Mouse (Mus musculus) thymus, postnatal 14 days (tissue): ENCODE results near the gene Krtap3-2.
"Not testable (repeated sequence)": the region's sequence is repeated elsewhere in the genome, so short reads cannot be mapped to it uniquely, and the experiment has no call there.

ENCODE experiments used
- DNase-seq: peaks from one replicate; pipeline ENCODE4 v3.0.0; 2021

Gene Krtap3-2

GRCm38 (mm10) chr11:99556753-99557152 lies at the start of gene Krtap3-2:
TSS of gene Krtap3-2 (minus strand) at chr11:99556853.
- no peak for DNase-seq

DNA sequence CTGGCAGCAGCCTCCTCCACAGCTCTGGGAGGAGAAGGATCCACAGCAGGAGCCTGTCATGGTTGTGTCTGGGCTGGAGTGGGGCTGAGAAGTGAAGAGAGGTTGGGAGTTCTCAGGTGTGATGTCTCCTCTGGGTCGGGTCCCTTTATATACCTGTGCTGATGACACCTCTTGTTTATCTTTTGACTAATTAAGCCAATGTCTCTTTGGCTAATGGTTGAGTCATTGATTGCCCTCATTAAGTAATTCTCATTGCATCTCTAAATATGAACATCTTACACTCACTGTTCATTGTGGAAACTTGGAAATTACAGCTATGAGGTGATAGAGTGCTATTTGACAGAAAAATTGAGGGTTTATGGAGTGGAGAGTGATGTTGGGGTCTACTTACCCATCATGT lies 46.6 kb upstream of the Krtap3-2 start, which contains the start of gene Gm11938:
Gm11938 (minus strand) TSS at position 101 of the 400 bp plus-strand sequence.
- not testable (repeated sequence) for DNase-seq

GRCm38 (mm10) chr11:99597742-99598141 lies 41.1 kb upstream of the Krtap3-2 start, which contains the start of gene Krtap9-3:
TSS of gene Krtap9-3 (minus strand) at chr11:99598105.
- not testable (repeated sequence) for DNase-seq

GRCm38 (mm10) chr11:99590981-99591380 lies 34.3 kb upstream of the Krtap3-2 start, which contains the start of gene Krtap1-3:
TSS of gene Krtap1-3 (minus strand) at chr11:99591339.
- no peak for DNase-seq

DNA sequence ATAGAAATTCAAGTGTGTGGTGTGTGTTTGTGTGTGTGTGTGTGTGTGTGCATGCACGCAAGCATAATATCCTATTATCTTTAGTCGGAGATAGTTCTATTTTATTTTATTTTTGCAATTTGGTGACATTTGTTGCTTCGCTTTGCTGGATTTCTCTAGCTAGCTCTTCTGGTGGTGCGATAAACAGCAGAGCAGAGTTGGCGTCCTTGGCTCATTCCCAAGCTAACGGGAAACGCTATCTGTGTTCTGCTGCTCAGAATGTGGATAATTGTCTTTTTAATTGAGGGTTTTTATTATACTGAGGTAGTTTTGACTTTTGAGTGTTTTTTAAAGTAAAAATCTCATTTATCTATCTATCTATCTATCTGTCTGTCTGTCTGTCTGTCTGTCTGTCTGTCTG lies 28.4 kb upstream of the Krtap3-2 start:
- no peak for DNase-seq

DNA sequence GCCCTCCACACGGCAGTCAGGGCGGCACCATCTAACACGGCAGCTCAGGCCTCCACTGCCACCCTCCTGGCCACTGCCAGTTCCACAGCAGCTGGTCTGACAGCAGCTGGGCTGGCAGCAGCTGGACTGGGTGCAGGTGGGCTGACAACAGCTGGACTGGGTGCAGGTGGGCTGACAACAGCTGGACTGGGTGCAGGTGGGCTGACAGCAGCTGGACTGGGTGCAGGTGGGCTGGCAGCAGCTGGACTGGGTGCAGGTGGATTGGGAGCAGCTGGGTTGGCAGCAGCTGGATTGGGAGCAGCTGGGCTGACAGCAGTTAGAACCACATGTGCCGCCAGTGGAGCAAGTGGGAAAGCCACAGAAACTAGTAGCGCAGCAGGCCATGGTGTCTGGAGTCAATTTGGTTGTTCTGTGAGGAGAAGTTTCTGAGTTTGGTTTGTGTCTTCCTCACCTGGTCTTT lies 26.6 kb upstream of the Krtap3-2 start, which contains the start of gene Krtap1-4:
Krtap1-4 (minus strand) TSS at position 410 of the 460 bp plus-strand sequence.
- no peak for DNase-seq

GRCm38 (mm10) chr11:99581564-99581963 lies 24.9 kb upstream of the Krtap3-2 start:
- DNase-seq = no peak

DNA sequence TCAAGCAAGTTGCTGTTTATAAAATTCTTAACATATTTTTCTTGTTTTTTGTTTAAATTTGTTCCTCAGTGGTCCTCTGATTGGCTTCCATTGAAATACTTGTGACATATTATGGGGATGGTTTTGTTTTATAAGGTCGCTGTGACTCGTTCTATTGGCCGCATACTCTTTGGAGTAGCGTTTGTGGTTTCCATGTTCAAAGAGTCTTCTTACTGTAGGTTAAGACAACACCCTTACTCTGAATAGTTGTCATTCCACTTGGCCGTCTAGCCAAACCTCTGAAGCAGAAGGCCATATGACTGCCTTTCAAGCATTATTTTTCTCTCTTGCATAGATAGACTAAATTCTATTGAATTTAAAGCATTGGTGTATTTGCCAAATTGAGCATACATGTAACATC lies 24.4 kb upstream of the Krtap3-2 start:
- no peak for DNase-seq

- no peak for DNase-seq
Measured at GRCm38 (mm10) chr11:99580636-99581035, 24.0 kb upstream of the Krtap3-2 start, which contains the start of gene Krtap1-5. TSS of gene Krtap1-5 (minus strand) at chr11:99581016.

DNA sequence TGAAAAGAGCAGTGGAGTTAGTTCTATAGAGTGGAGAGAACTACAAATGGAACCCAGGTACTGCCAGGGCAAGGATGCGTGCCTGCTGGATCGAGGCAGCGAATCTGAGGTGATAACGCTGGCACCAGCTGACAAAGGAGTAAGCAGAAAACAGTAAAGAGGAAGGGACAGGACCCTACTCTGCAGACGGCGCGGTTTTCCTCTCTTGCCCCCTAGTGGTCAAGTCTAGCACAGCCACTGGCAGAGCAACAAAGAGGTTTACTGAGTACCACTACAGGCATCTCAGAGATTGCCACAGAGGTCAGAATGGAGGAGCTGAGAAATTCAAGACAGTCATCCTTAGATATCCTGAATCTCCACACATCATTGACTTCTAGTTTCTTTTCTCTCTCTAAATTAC lies 17.5 kb upstream of the Krtap3-2 start:
- DNase-seq = peak; percentile 58

GRCm38 (mm10) chr11:99573164-99573563 lies 16.5 kb upstream of the Krtap3-2 start:
- no peak for DNase-seq

- no peak for DNase-seq
Measured at GRCm38 (mm10) chr11:99566530-99566929, 9.9 kb upstream of the Krtap3-2 start, which contains the start of gene Krtap3-1. TSS of gene Krtap3-1 (minus strand) at chr11:99566630.

DNA sequence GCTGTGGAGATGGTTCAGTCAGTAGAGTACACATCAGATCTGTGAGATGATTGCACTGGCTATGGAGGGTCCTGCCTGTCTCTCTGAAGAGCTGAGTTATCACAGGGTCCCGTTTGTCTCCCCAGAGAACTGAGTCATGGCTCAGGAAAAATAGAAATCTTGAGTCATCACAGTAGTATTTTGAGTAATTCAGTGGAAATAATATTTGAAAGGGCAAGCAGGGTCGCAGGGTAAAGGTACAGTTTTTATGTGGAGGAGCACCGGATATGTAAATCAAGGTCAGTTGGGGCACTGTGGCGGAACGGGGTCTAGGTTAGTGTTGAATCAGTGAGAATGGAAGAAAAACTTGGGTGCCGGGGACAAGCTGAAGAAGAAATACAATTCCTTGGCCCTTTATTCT lies 5.9 kb upstream of the Krtap3-2 start:
- no peak for DNase-seq

DNA sequence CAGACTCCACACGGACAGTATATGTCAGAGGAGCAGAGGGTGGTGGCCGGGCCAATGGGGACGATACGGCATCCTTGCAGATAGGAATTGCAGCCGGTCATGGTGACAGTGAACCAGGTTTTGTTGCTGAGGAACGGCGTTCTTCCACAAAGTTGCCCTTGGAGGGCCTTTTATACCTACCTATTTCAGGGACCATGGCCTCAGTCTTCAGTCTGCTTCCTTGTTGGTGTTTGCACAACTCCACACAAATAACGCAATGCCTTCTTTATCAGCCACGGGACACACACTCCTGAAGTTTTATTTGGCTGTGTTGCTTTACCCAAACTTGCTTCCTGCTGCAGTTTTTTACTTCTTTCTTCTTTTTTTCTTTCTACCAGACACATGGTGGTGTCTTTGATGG lies 2.7 kb upstream of the Krtap3-2 start, which contains the start of gene Gm11939:
Gm11939 (minus strand) TSS at position 101 of the 400 bp plus-strand sequence.
- DNase-seq = no peak

- no peak for DNase-seq
Measured at GRCm38 (mm10) chr11:99557976-99558745, 1.5 kb upstream of the Krtap3-2 start.

- no peak for DNase-seq
Measured at GRCm38 (mm10) chr11:99556195-99556594, 458 bp downstream of the Krtap3-2 start.

DNA sequence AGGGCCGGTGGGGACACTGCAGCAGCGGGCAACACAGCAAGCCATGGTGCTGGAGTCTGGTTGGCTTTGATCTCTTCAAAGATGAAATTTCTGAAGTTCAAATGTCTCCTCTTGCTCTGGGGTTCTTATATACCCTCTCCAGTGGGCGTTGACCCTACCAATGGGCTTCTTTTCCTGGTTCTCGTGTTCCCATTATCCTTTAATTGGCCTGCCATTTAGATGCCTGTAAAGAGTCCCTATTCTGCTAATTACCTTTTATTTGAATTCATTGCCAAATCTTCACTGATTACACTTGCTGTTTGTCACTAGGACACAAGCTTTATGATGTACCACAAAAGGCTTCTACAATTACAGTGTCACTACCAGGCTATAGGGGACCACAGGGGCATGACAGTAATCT lies 5.9 kb downstream of the Krtap3-2 start, which contains the start of gene Krtap3-3:
Krtap3-3 (minus strand) TSS at position 101 of the 400 bp plus-strand sequence.
- no peak for DNase-seq

GRCm38 (mm10) chr11:99547892-99548291 lies 8.8 kb downstream of the Krtap3-2 start:
- no peak for DNase-seq

GRCm38 (mm10) chr11:99539721-99540120 lies 16.9 kb downstream of the Krtap3-2 start:
- DNase-seq = no peak

- no peak for DNase-seq
Measured at GRCm38 (mm10) chr11:99521288-99521860, 35.3 kb downstream of the Krtap3-2 start, which contains the start of gene Krt39. TSS of gene Krt39 (minus strand) at chr11:99521338.

DNA sequence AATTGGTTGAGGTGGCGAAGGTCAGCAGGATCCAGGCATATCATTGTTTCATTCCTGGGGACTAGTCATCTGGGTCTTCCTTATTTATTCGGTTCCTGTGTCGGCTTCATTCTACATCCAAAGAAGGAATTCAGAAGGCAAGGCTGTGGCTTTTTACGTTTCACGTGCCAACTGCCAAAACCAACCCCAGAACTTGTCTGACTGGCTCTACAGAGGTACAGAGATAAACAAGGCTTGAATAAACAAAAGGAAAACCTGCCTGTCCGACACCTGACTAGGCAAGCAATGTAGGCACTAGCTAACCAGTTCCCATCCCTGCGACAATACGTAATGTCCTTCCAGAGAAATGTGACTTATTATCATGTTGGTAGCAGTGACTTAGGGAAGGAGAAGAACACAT lies 42.6 kb downstream of the Krtap3-2 start:
- DNase-seq = no peak
